Mouse (Mus musculus) natural killer cell, adult 2 months (primary cell): ENCODE results near the gene Draxin.
A peak's percentile ranks its signal among the peaks of the same experiment; 100 is the strongest.
"Not testable (repeated sequence)": the region's sequence is repeated elsewhere in the genome, so short reads cannot be mapped to it uniquely, and the experiment has no call there.

Experiments used
- DNase-seq, 2 experiments: peaks; one replicate each; pipeline ENCODE4 v3.0.0; 2022; ENCODE audit warnings: low spot score in 2 of 2

The Draxin gene

GRCm38 (mm10) chr4:148130561-148131413 lies at the start of gene Draxin:
Gene Draxin, minus strand, starts transcription at chr4:148130698.
- DNase-seq = no peak

GRCm38 (mm10) chr4:148177716-148178115 lies 47.2 kb upstream of the Draxin start:
- no peak for DNase-seq

GRCm38 (mm10) chr4:148176603-148177002 lies 46.1 kb upstream of the Draxin start:
- not testable (repeated sequence) for DNase-seq

GRCm38 (mm10) chr4:148174495-148174862 lies 44.0 kb upstream of the Draxin start:
- no peak for DNase-seq

GRCm38 (mm10) chr4:148173811-148174494 lies 43.5 kb upstream of the Draxin start:
- no peak for DNase-seq

- DNase-seq = no peak
These were observed 40.8 kb upstream of the Draxin start for GRCm38 (mm10) chr4:148171261-148171660.

GRCm38 (mm10) chr4:148170842-148171241 lies 40.3 kb upstream of the Draxin start:
- peak; percentile 31 to 53 for DNase-seq

GRCm38 (mm10) chr4:148169586-148169985 lies 39.1 kb upstream of the Draxin start:
- DNase-seq = no peak

GRCm38 (mm10) chr4:148168287-148168686 lies 37.8 kb upstream of the Draxin start:
- peak; percentile 36 to 59 for DNase-seq

GRCm38 (mm10) chr4:148166986-148167385 lies 36.5 kb upstream of the Draxin start:
- peak; percentile 60 to 74 for DNase-seq

- no peak for DNase-seq
These were observed 35.9 kb upstream of the Draxin start for GRCm38 (mm10) chr4:148166431-148166830.

- no peak for DNase-seq
These were observed 35.1 kb upstream of the Draxin start for GRCm38 (mm10) chr4:148165551-148165950.

- no peak for DNase-seq
These were observed 34.0 kb upstream of the Draxin start for GRCm38 (mm10) chr4:148164461-148164860.

GRCm38 (mm10) chr4:148164002-148164439 lies 33.5 kb upstream of the Draxin start:
- peak; percentile 71 to 79 for DNase-seq

GRCm38 (mm10) chr4:148160436-148161390 lies 30.2 kb upstream of the Draxin start, which contains the start of the genes Fbxo44 and Fbxo2:
Gene Fbxo44, minus strand, starts transcription at chr4:148160482.
Gene Fbxo2, plus strand, starts transcription at chr4:148160621.
- no peak for DNase-seq

- peak; percentile 87 to 92 for DNase-seq
These were observed 29.3 kb upstream of the Draxin start for GRCm38 (mm10) chr4:148159544-148160435.

GRCm38 (mm10) chr4:148158436-148159348 lies 28.2 kb upstream of the Draxin start:
- no peak for DNase-seq

- peak in 1 of 2 experiments; percentile 34 for DNase-seq
These were observed 24.5 kb upstream of the Draxin start for GRCm38 (mm10) chr4:148154982-148155381.

- no peak for DNase-seq
These were observed 23.5 kb upstream of the Draxin start for GRCm38 (mm10) chr4:148154006-148154405.
